Mouse (Mus musculus): ENCODE results near the gene Rnf114.

GRCm38 (mm10) chr2:167497272-167497671 lies 4.8 kb downstream of the Rnf114 start:
- TF ChIP-seq CTCF (IDR thresholded peaks at IDR 0.05; ENCODE audit: control insufficient read depth, insufficient read depth, low read length) (peak; percentile 68), POLR2A (IDR thresholded peaks at IDR 0.05; ENCODE audit: borderline replicate concordance, control insufficient read depth, low read depth, low read length) (no peak)
